Mouse (Mus musculus): ENCODE data around the gene Nt5c3.

The Nt5c3 gene

DNA sequence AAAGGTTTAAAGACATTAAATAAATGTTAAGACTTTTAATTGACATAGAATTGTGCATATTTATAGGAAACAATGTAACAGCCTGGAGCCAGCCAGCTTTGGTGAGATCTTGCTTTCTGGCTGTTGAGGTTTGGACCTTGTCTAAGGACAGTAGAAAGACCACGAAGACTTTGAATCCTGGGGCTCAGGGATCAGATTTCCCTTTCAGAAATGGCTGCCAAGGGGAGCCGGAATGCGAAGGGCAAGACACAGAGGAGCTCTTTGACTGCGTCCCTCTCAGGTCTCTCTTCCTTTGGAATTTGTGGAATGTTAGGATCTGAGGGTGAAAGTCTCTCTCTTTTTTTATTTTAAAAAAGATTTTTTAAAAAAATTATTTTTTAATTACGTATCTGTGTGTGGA is 89.0 kb downstream of the Nt5c3 start:
- no peak for DNase-seq

DNA sequence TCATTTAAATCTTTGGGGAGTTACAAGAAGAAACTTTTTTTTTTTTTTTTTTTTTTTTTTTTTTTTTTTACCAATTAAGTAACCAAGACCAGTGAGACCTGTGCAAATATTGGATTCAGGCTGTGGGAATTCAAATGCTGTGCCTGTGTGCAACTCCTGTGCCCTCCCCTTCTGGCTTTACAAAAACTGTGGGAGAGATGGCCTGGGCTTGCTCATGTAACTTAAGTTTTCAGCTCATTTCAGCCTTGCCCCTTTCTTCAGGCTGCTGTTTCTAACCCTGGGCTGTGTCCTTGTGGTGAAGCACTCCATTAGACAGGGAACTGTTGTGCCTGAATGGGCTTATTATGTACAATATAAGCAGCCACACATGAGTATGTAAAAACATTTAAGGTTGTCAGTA is 90.9 kb downstream of the Nt5c3 start:
- no peak for DNase-seq

DNA sequence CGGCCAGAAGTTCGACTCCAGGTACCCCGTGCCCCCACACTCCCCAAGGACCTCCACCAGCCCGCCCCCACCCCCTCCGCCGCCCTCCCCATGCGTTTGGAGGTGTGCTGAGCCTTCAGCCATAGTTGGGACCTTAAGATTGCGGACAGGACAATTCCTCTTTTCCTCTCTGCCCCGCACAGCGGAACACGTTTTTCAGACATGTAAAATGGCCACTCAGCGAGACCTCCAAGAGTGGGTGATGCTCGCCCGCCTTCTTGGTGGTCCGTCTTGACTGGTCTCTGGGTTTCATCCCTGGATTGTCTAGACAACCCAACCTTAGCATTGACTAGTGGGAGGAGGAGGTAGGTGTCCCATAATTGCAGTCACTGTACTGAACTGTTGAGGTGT is 91.3 kb downstream of the Nt5c3 start:
- DNase-seq = no peak

Data from spleen, adult 18-20 months (tissue).